Mouse (Mus musculus): ENCODE data around the gene Mta3. TPM values are rescaled to one million over a fixed set of nuclear protein-coding genes. Genes with fewer than 3 reads are reported as not detected.

Gene Mta3
- polyA plus RNA-seq, 1 experiment = 25.7 TPM

GRCm38 (mm10) chr17:83667934-83668690 is 37.9 kb upstream of the Mta3 start:
- Histone ChIP-seq H3K79me3 (ENCODE audit: low read depth) (no peaks in the 10 kb centered on the region), H3ac (ENCODE audit: control insufficient read depth, insufficient read length, low read depth) (no peak overlapping the region), H3K36me3 (ENCODE audit: control insufficient read depth, insufficient read depth) (no peaks in the 10 kb centered on the region), H3K79me2 (ENCODE audit: control insufficient read depth, insufficient read depth) (no peaks in the 10 kb centered on the region), H3K27me3 (ENCODE audit: control insufficient read depth, insufficient read depth, insufficient read length) (no peaks in the 10 kb centered on the region), H3K4me3 (ENCODE audit: insufficient read depth, poor library complexity, severe bottlenecking) (no peak overlapping the region)
- TF ChIP-seq MAX (IDR thresholded peaks at IDR 0.05) (no peak), CEBPB (IDR thresholded peaks at IDR 0.05; ENCODE audit: low read depth) (no peak), MYOD1 (IDR thresholded peaks at IDR 0.05; ENCODE audit: control insufficient read depth, insufficient read length, low read depth) (no peak), MYOG (IDR thresholded peaks at IDR 0.05; ENCODE audit: control insufficient read depth, extremely low read depth, insufficient read length) (no peak), FOSL1 (IDR thresholded peaks at IDR 0.05; ENCODE audit: insufficient read depth, low read length, poor library complexity, severe bottlenecking) (no peak), USF1 (IDR thresholded peaks at IDR 0.05; ENCODE audit: low read depth) (no peak), CTCF (IDR thresholded peaks at IDR 0.05; ENCODE audit: control insufficient read depth, insufficient read depth, insufficient read length) (no peak)

- Histone ChIP-seq H3K4me3 (ENCODE audit: insufficient read depth, poor library complexity, severe bottlenecking) (no peak overlapping the region), H3K79me3 (ENCODE audit: low read depth) (no peaks in the 10 kb centered on the region), H3ac (ENCODE audit: control insufficient read depth, insufficient read length, low read depth) (no peak overlapping the region), H3K27me3 (ENCODE audit: control insufficient read depth, insufficient read depth, insufficient read length) (no peaks in the 10 kb centered on the region), H3K36me3 (ENCODE audit: control insufficient read depth, insufficient read depth) (no peaks in the 10 kb centered on the region), H3K79me2 (ENCODE audit: control insufficient read depth, insufficient read depth) (no peaks in the 10 kb centered on the region)
- no peak for TF ChIP-seq CTCF (IDR thresholded peaks at IDR 0.05; ENCODE audit: control insufficient read depth, insufficient read depth, insufficient read length)
These were observed 33.3 kb upstream of the Mta3 start for GRCm38 (mm10) chr17:83672685-83673084.

GRCm38 (mm10) chr17:83677370-83677769 is 28.6 kb upstream of the Mta3 start:
- Histone ChIP-seq H3ac (ENCODE audit: control insufficient read depth, insufficient read length, low read depth) (no peak overlapping the region), H3K36me3 (ENCODE audit: control insufficient read depth, insufficient read depth) (no peaks in the 10 kb centered on the region), H3K79me2 (ENCODE audit: control insufficient read depth, insufficient read depth) (no peaks in the 10 kb centered on the region), H3K4me3 (ENCODE audit: insufficient read depth, poor library complexity, severe bottlenecking) (no peak overlapping the region), H3K79me3 (ENCODE audit: low read depth) (no peaks in the 10 kb centered on the region), H3K27me3 (ENCODE audit: control insufficient read depth, insufficient read depth, insufficient read length) (no peaks in the 10 kb centered on the region)
- no peak for TF ChIP-seq CTCF (IDR thresholded peaks at IDR 0.05; ENCODE audit: control insufficient read depth, insufficient read depth, insufficient read length)

GRCm38 (mm10) chr17:83681977-83682376 is 24.0 kb upstream of the Mta3 start:
- Histone ChIP-seq H3K36me3 (ENCODE audit: control insufficient read depth, insufficient read depth) (no peaks in the 10 kb centered on the region), H3K27me3 (ENCODE audit: control insufficient read depth, insufficient read depth, insufficient read length) (no peaks in the 10 kb centered on the region), H3K4me3 (ENCODE audit: insufficient read depth, poor library complexity, severe bottlenecking) (no peak overlapping the region), H3ac (ENCODE audit: control insufficient read depth, insufficient read length, low read depth) (no peak overlapping the region), H3K79me3 (ENCODE audit: low read depth) (no peaks in the 10 kb centered on the region), H3K79me2 (ENCODE audit: control insufficient read depth, insufficient read depth) (no peaks in the 10 kb centered on the region)
- TF ChIP-seq USF1 (IDR thresholded peaks at IDR 0.05; ENCODE audit: low read depth) = no peak
- TF ChIP-seq MYOD1 (IDR thresholded peaks at IDR 0.05; ENCODE audit: control insufficient read depth, insufficient read length, low read depth) = no peak
- TF ChIP-seq CEBPB (IDR thresholded peaks at IDR 0.05; ENCODE audit: low read depth) = no peak
- no peak for TF ChIP-seq MAX (IDR thresholded peaks at IDR 0.05)
- no peak for TF ChIP-seq MYOG (IDR thresholded peaks at IDR 0.05; ENCODE audit: control insufficient read depth, extremely low read depth, insufficient read length)
- no peak for TF ChIP-seq CTCF (IDR thresholded peaks at IDR 0.05; ENCODE audit: control insufficient read depth, insufficient read depth, insufficient read length)
- no peak for TF ChIP-seq FOSL1 (IDR thresholded peaks at IDR 0.05; ENCODE audit: insufficient read depth, low read length, poor library complexity, severe bottlenecking)

- no peak overlapping the region for H3K4me3 ChIP-seq (ENCODE audit: insufficient read depth, poor library complexity, severe bottlenecking)
- no peaks in the 10 kb centered on the region for H3K36me3 ChIP-seq (ENCODE audit: control insufficient read depth, insufficient read depth)
- H3K27me3 ChIP-seq (ENCODE audit: control insufficient read depth, insufficient read depth, insufficient read length) = no peaks in the 10 kb centered on the region
- H3K79me3 ChIP-seq (ENCODE audit: low read depth) = no peaks in the 10 kb centered on the region
- H3ac ChIP-seq (ENCODE audit: control insufficient read depth, insufficient read length, low read depth) = no peak overlapping the region
- no peaks in the 10 kb centered on the region for H3K79me2 ChIP-seq (ENCODE audit: control insufficient read depth, insufficient read depth)
- TF ChIP-seq MAX (IDR thresholded peaks at IDR 0.05) = no peak
- no peak for TF ChIP-seq MYOD1 (IDR thresholded peaks at IDR 0.05; ENCODE audit: control insufficient read depth, insufficient read length, low read depth)
- no peak for TF ChIP-seq MYOG (IDR thresholded peaks at IDR 0.05; ENCODE audit: control insufficient read depth, extremely low read depth, insufficient read length)
- TF ChIP-seq FOSL1 (IDR thresholded peaks at IDR 0.05; ENCODE audit: insufficient read depth, low read length, poor library complexity, severe bottlenecking) = no peak
- no peak for TF ChIP-seq CEBPB (IDR thresholded peaks at IDR 0.05; ENCODE audit: low read depth)
- TF ChIP-seq USF1 (IDR thresholded peaks at IDR 0.05; ENCODE audit: low read depth) = no peak
- TF ChIP-seq CTCF (IDR thresholded peaks at IDR 0.05; ENCODE audit: control insufficient read depth, insufficient read depth, insufficient read length) = no peak
These were observed 21.5 kb upstream of the Mta3 start for GRCm38 (mm10) chr17:83684475-83684874.

- Histone ChIP-seq H3K79me2 (ENCODE audit: control insufficient read depth, insufficient read depth) (no peaks in the 10 kb centered on the region), H3ac (ENCODE audit: control insufficient read depth, insufficient read length, low read depth) (no peak overlapping the region), H3K27me3 (ENCODE audit: control insufficient read depth, insufficient read depth, insufficient read length) (no peaks in the 10 kb centered on the region), H3K36me3 (ENCODE audit: control insufficient read depth, insufficient read depth) (no peaks in the 10 kb centered on the region), H3K79me3 (ENCODE audit: low read depth) (no peaks in the 10 kb centered on the region), H3K4me3 (ENCODE audit: insufficient read depth, poor library complexity, severe bottlenecking) (no peak overlapping the region)
- TF ChIP-seq MAX (IDR thresholded peaks at IDR 0.05) = no peak
- no peak for TF ChIP-seq USF1 (IDR thresholded peaks at IDR 0.05; ENCODE audit: low read depth)
- TF ChIP-seq CEBPB (IDR thresholded peaks at IDR 0.05; ENCODE audit: low read depth) = no peak
- TF ChIP-seq MYOD1 (IDR thresholded peaks at IDR 0.05; ENCODE audit: control insufficient read depth, insufficient read length, low read depth) = no peak
- no peak for TF ChIP-seq CTCF (IDR thresholded peaks at IDR 0.05; ENCODE audit: control insufficient read depth, insufficient read depth, insufficient read length)
- TF ChIP-seq FOSL1 (IDR thresholded peaks at IDR 0.05; ENCODE audit: insufficient read depth, low read length, poor library complexity, severe bottlenecking) = no peak
These were observed 15.5 kb upstream of the Mta3 start for GRCm38 (mm10) chr17:83690418-83690817.

Data from C2C12 (cell line).